8 mouse cellular contexts compared by ENCODE assay signal in the genomic region with DNA sequence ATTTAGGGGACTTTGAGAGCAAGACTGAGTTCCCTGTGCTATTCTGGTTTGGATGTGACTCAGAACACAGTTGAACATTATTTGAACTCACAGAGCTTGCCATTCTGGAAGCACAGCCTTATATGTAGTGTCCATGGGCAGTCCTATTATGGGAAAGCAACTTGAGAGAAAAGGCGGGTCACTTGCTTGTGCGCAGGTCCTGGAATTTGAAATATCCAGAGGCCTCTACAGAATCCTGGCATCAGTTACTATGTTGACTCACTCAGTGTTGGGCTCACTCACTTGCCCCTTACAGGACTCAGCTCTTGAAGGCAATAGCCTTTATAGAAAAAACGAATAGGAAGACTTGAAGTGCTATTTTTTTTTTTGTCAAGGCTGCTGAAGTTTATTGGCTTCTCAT. TPM values are rescaled to one million over a fixed set of nuclear protein-coding genes. Genes with fewer than 3 reads are reported as not detected.
DNase-seq lines count a peak whose midpoint lies in the region; ATAC-seq and TF ChIP-seq lines count a peak whose summit lies in the region.

Gene Dmd (plus strand): TSS at position 241 of the 400 bp plus-strand sequence.

- whole genome bisulfite sequencing in kidney, embryonic 15.5 days = 59% methylated on average over 3 of the region's 3 CpGs
- WGBS in heart, embryonic 14.5 days = 32% methylated on average over 3 of the region's 3 CpGs
- 55% methylated on average over 3 of the region's 3 CpGs for WGBS in stomach, embryonic 15.5 days

- no peak within 1 kb of the TSS for H3K27ac ChIP-seq in kidney, embryonic 15.5 days
- H3K27ac ChIP-seq in embryonic fibroblast, embryonic 13.5 days (ENCODE audit: insufficient read depth, low read length) = no peak within 1 kb of the TSS; the same call in 1 of the 2 replicates
- H3K27ac ChIP-seq in heart, embryonic 14.5 days (replicated peaks in 1 of 2; ENCODE audit: control insufficient read depth in 1 of 2, insufficient read depth in 1 of 2, low read depth in 2 of 2, low read length in 2 of 2) = peak within 1 kb of the TSS in 1 of 2 experiments; percentile 82; a peak in 3 of 4 replicates
- H3K27ac ChIP-seq in stomach, embryonic 15.5 days = no peak within 1 kb of the TSS

- no peak for ATAC-seq in kidney, embryonic 15.5 days (replicated peaks; ENCODE audit: low FRiP score)
- peak; percentile 83 for ATAC-seq in heart, embryonic 14.5 days (ENCODE audit: insufficient number of reproducible peaks, insufficient read depth, low FRiP score, low read depth)
- no peak; the same call in 1 of the 2 replicates for ATAC-seq in stomach, embryonic 15.5 days (ENCODE audit: insufficient read depth, low FRiP score, low read depth)
- ATAC-seq in granulocyte monocyte progenitor cell, adult 5-6 weeks (replicated peaks; ENCODE audit: poor library complexity, severe bottlenecking) = no peak

- no peak within 1 kb of the TSS for H3K9ac ChIP-seq in kidney, embryonic 15.5 days
- H3K9ac ChIP-seq in heart, embryonic 14.5 days (ENCODE audit: low read length) = peak within 1 kb of the TSS; percentile 69
- no peak within 1 kb of the TSS for H3K9ac ChIP-seq in stomach, embryonic 15.5 days

- no peaks in the 10 kb centered on the region for H3K36me3 ChIP-seq in kidney, embryonic 15.5 days
- H3K36me3 ChIP-seq in heart, embryonic 14.5 days (ENCODE audit: control insufficient read depth, insufficient read depth, low read length) = no peaks in the 10 kb centered on the region
- no peaks in the 10 kb centered on the region for H3K36me3 ChIP-seq in stomach, embryonic 15.5 days

- no peak for DNase-seq in kidney, adult 18-20 months
- DNase-seq in left cerebral cortex, postnatal 25 days (ENCODE audit: low spot score in 2 of 2) = no peak
- DNase-seq in thymus, postnatal 36 days = no peak

- TF ChIP-seq POLR2A in embryonic fibroblast, embryonic 13.5 days (IDR thresholded peaks at IDR 0.05; ENCODE audit: low read depth, low read length) = 0 out of 2 replicates have a peak, but pooled peaks have one; percentile 17

- intact Hi-C loops in left cerebral cortex, postnatal 25 days (cut with DNase I) = no loop called here

- H3K27me3 ChIP-seq in kidney, embryonic 15.5 days = no peaks in the 10 kb centered on the region
- no peaks in the 10 kb centered on the region for H3K27me3 ChIP-seq in heart, embryonic 14.5 days (ENCODE audit: control insufficient read depth, insufficient read depth, low read length)
- H3K27me3 ChIP-seq in stomach, embryonic 15.5 days (replicated peaks) = no peaks in the 10 kb centered on the region

- no peaks in the 10 kb centered on the region for H3K9me3 ChIP-seq in kidney, embryonic 15.5 days (replicated peaks)
- H3K9me3 ChIP-seq in heart, embryonic 14.5 days (ENCODE audit: control insufficient read depth, low read length) = no peaks in the 10 kb centered on the region
- no peaks in the 10 kb centered on the region for H3K9me3 ChIP-seq in stomach, embryonic 15.5 days

- H3K4me3 ChIP-seq in kidney, embryonic 15.5 days (replicated peaks) = no peak within 1 kb of the TSS
- no peak within 1 kb of the TSS for H3K4me3 ChIP-seq in embryonic fibroblast, embryonic 13.5 days (ENCODE audit: insufficient read depth, low read length)
- peak within 1 kb of the TSS in 1 of 2 experiments; percentile 38; a peak in 2 of 4 replicates for H3K4me3 ChIP-seq in heart, embryonic 14.5 days (ENCODE audit: control insufficient read depth in 1 of 2, insufficient read depth in 1 of 2, low read depth in 1 of 2, low read length in 2 of 2)
- no peak within 1 kb of the TSS for H3K4me3 ChIP-seq in stomach, embryonic 15.5 days (replicated peaks)

- H3K4me1 ChIP-seq in kidney, embryonic 15.5 days = no peaks in the 10 kb centered on the region
- no peaks in the 10 kb centered on the region for H3K4me1 ChIP-seq in embryonic fibroblast, embryonic 13.5 days (ENCODE audit: control insufficient read depth, insufficient read depth, low read length)
- no peaks in the 10 kb centered on the region for H3K4me1 ChIP-seq in heart, embryonic 14.5 days (ENCODE audit: control insufficient read depth in 2 of 2, insufficient read depth in 2 of 2, low read length in 2 of 2)
- H3K4me1 ChIP-seq in stomach, embryonic 15.5 days = no peaks in the 10 kb centered on the region

- H3K4me2 ChIP-seq in kidney, embryonic 15.5 days = no peak within 1 kb of the TSS
- H3K4me2 ChIP-seq in heart, embryonic 14.5 days (ENCODE audit: low read length) = peak within 1 kb of the TSS; percentile 25; the same call in 1 of the 2 replicates
- no peak within 1 kb of the TSS for H3K4me2 ChIP-seq in stomach, embryonic 15.5 days

- no peak for TF ChIP-seq CTCF in embryonic fibroblast, embryonic 13.5 days (IDR thresholded peaks at IDR 0.05; ENCODE audit: borderline replicate concordance, insufficient read depth, low read length)

RNA-seq across cellular contexts. Expression of gene Dmd, which starts in this region (rescaled TPM):
- polyA plus RNA-seq in kidney, embryonic 15.5 days (2015; fragmentation: Nextera tagmentation; extraction: Ambion mirVana) = 22.6 and 27.3 TPM in 2 replicates
- polyA plus RNA-seq in embryonic fibroblast, embryonic 13.5 days (2011; ENCODE audit: insufficient read length, low read depth, missing spikeins) = 16.7 and 20.0 TPM in 2 replicates
- 42.5 and 44.6 TPM in 2 replicates for polyA plus RNA-seq in heart, embryonic 14.5 days (2014; fragmentation: Nextera tagmentation; extraction: Ambion mirVana)
- total RNA-seq in left cerebral cortex, postnatal 25 days (2021) = 10 to 100 TPM; 61.1 to 76.0 TPM
- polyA plus RNA-seq in stomach, embryonic 15.5 days (2015; fragmentation: Nextera tagmentation; extraction: Ambion mirVana) = 28.6 and 31.7 TPM in 2 replicates
- total RNA-seq in granulocyte monocyte progenitor cell, adult 5-6 weeks (2014; fragmentation: Nextera tagmentation) = 0.49 TPM in 1 of 2 replicates, not detected in the other
- total RNA-seq in granulocyte monocyte progenitor cell, adult 5-6 weeks (2017) = 0.13 and 0.62 TPM in 2 replicates

Comparison
In these comparisons a context has a peak if more than half of its experiments do, and no peak if none do; other contexts are left out.
1. RNA of gene Dmd (total RNA-seq): 61.1 to 76.0 TPM in left cerebral cortex, postnatal 25 days; 0.13 to 0.62 TPM in granulocyte monocyte progenitor cell, adult 5-6 weeks; every median in the first group is over 10 times any median in the second.